Comparison of ENCODE assay signal across 8 mouse cellular contexts in genomic region chr9:60088101-60088500, GRCm38 (mm10).
DNase-seq lines count a peak whose midpoint lies in the region; TF ChIP-seq lines count a peak whose summit lies in the region.

No protein-coding gene starts in this region.

- H3K9ac ChIP-seq in CH12.LX (ENCODE audit: insufficient read depth, low read depth) = no peak overlapping the region

- no peaks in the 10 kb centered on the region for H3K36me3 ChIP-seq in kidney, adult 2 months (ENCODE audit: control insufficient read depth, insufficient read depth, low read length)
- H3K36me3 ChIP-seq in CH12.LX (replicated peaks in 1 of 2; ENCODE audit: control insufficient read depth in 1 of 2, insufficient read depth in 1 of 2, low read length in 1 of 2) = no peaks in the 10 kb centered on the region
- H3K36me3 ChIP-seq in splenic B cell, adult 2 months (ENCODE audit: control insufficient read depth, insufficient read depth, low read length, poor library complexity, severe bottlenecking) = no peaks in the 10 kb centered on the region

- no peaks in the 10 kb centered on the region for H3K79me2 ChIP-seq in CH12.LX (replicated peaks; ENCODE audit: control insufficient read depth, extremely low read depth, insufficient read depth, poor library complexity, severe bottlenecking)

- TF ChIP-seq POLR2A in kidney, adult 2 months (IDR thresholded peaks at IDR 0.05; ENCODE audit: low read depth, low read length) = no peak
- no peak for TF ChIP-seq POLR2A in CH12.LX (IDR thresholded peaks at IDR 0.05; ENCODE audit: low read depth, low read length)

- TF ChIP-seq EP300 in CH12.LX (IDR thresholded peaks at IDR 0.05; ENCODE audit: low read length) = no peak

- H3K9me3 ChIP-seq in CH12.LX (replicated peaks; ENCODE audit: low read length) = no peaks in the 10 kb centered on the region

- dilution Hi-C loops in CH12.LX (cut with MboI; ENCODE audit: extremely low pct_ligation_motif_present, extremely low pct_unique_long_range_greater_than_20kb, low sequenced_read_pairs) = no loop called here

- 64% methylated on average over 5 of the region's 5 CpGs for WGBS in kidney, adult 2 months

- no peak overlapping the region for H3K4me2 ChIP-seq in CH12.LX (ENCODE audit: insufficient read depth, low read depth, poor library complexity, severe bottlenecking)

- no peaks in the 10 kb centered on the region for H3K27me3 ChIP-seq in kidney, adult 2 months (replicated peaks; ENCODE audit: control insufficient read depth, insufficient read depth, low read length)
- H3K27me3 ChIP-seq in CH12.LX (replicated peaks) = no peaks in the 10 kb centered on the region
- H3K27me3 ChIP-seq in splenic B cell, adult 2 months (ENCODE audit: control insufficient read depth, insufficient read depth, low read length, poor library complexity, severe bottlenecking) = no peaks in the 10 kb centered on the region

- no peaks in the 10 kb centered on the region for H3K4me1 ChIP-seq in kidney, adult 2 months (ENCODE audit: control insufficient read depth, insufficient read depth, low read length)
- H3K4me1 ChIP-seq in CH12.LX (ENCODE audit: control insufficient read depth in 1 of 2, insufficient read depth in 2 of 2) = no peaks in the 10 kb centered on the region

- no peak overlapping the region for H3K4me3 ChIP-seq in kidney, adult 2 months (ENCODE audit: insufficient read depth, low read depth, low read length)
- H3K4me3 ChIP-seq in CH12.LX (replicated peaks in 1 of 3; ENCODE audit: low read depth in 2 of 3, low read length in 2 of 3, poor library complexity in 1 of 3) = no peak overlapping the region

- peak; percentile 64 for TF ChIP-seq CTCF in kidney, adult 2 months (conservative IDR thresholded peaks at IDR 0.05; ENCODE audit: insufficient read depth, insufficient read length, low read depth, low read length)
- peak; percentile 61 to 70 for TF ChIP-seq CTCF in CH12.LX (conservative IDR thresholded peaks at IDR 0.05 in 1 of 2, IDR thresholded peaks at IDR 0.05 in 1 of 2; ENCODE audit: low read depth in 2 of 2, low read length in 2 of 2)

- intact Hi-C loops in left cerebral cortex, postnatal 25 days (cut with DNase I) = no loop called here

- peak; percentile 32 for DNase-seq in kidney, adult 2 months
- DNase-seq in kidney, adult 11 months = no peak
- DNase-seq in CH12.LX (ENCODE audit: extremely low read depth) = peak; percentile 45
- DNase-seq in R1 (ENCODE audit: low read depth, low spot score) = peak; percentile 53
- peak; percentile 29 for DNase-seq in embryo, embryonic 9.5 days (ENCODE audit: extremely low spot score)
- peak; percentile 12 for DNase-seq in splenic B cell, adult 2 months (ENCODE audit: low read depth, low spot score)
- no peak for DNase-seq in layer of hippocampus, postnatal 14 days (ENCODE audit: low spot score in 2 of 2)
- no peak for DNase-seq in left cerebral cortex, postnatal 25 days (ENCODE audit: low spot score in 2 of 2)

- H3K27ac ChIP-seq in kidney, adult 2 months (ENCODE audit: insufficient read depth, low read depth, low read length) = no peak overlapping the region
- H3K27ac ChIP-seq in CH12.LX (ENCODE audit: insufficient read depth, low read depth) = no peak overlapping the region

- in situ Hi-C loops in CH12.LX (cut with MboI; ENCODE audit: low pct_ligation_motif_present, low pct_unique_long_range_greater_than_20kb, low sequenced_read_pairs) = no loop called here

- peak; percentile 35 for TF ChIP-seq RAD21 in CH12.LX (IDR thresholded peaks at IDR 0.05; ENCODE audit: low read depth, low read length)

TF ChIP-seq in CH12.LX, 34 proteins besides CTCF, POLR2A, EP300 and RAD21:
- TF ChIP-seq E2F4 (IDR thresholded peaks at IDR 0.05; ENCODE audit: insufficient replicate concordance, low read depth, low read length) (no peak), SMC3 (IDR thresholded peaks at IDR 0.05; ENCODE audit: low read depth, low read length) (peak; percentile 50), CHD1 (IDR thresholded peaks at IDR 0.05; ENCODE audit: low read depth, low read length) (no peak)
TF ChIP-seq in CH12.LX: peak in this region for 1.

Comparison
In these comparisons a context has a peak if more than half of its experiments do, and no peak if none do; other contexts are left out.
1. DNase-seq: peak in kidney, adult 2 months (single experiment), CH12.LX (single experiment), R1 (single experiment), embryo, embryonic 9.5 days (single experiment) and splenic B cell, adult 2 months (single experiment); none in kidney, adult 11 months (single experiment), layer of hippocampus, postnatal 14 days (0 of 2) and left cerebral cortex, postnatal 25 days (0 of 2).